Mouse (Mus musculus): ENCODE measurements around the gene Med12l. TPM values are rescaled to one million over a fixed set of nuclear protein-coding genes. Genes with fewer than 3 reads are reported as not detected.

Gene Med12l
- polyA plus RNA-seq, 1 experiment from 2014 or later: 6.2 TPM

- ATAC-seq (replicated peaks; ENCODE audit: insufficient number of reproducible peaks, low FRiP score, low TSS enrichment): no peak
- H3K4me2 ChIP-seq: no peak overlapping the region
- peaks cover 14% of the 10 kb centered on the region for H3K4me1 ChIP-seq (ENCODE audit: control insufficient read depth, insufficient read depth, low read length)
- no peaks in the 10 kb centered on the region for H3K9me3 ChIP-seq (replicated peaks; ENCODE audit: control insufficient read depth, low read length)
- WGBS (ENCODE audit: insufficient replicate concordance): 34% methylated on average over 7 of the region's 7 CpGs
- H3K4me3 ChIP-seq (ENCODE audit: low read depth, low read length): no peak overlapping the region
- H3K27me3 ChIP-seq (ENCODE audit: control insufficient read depth, insufficient read depth, low read length): no peaks in the 10 kb centered on the region
- H3K9ac ChIP-seq (ENCODE audit: low read depth, low read length): no peak overlapping the region
- no peaks in the 10 kb centered on the region for H3K36me3 ChIP-seq (ENCODE audit: control insufficient read depth, insufficient read depth, low read length)
- H3K27ac ChIP-seq (ENCODE audit: low read depth, low read length): no peak overlapping the region
These were observed 115.6 kb downstream of the Med12l start for GRCm38 (mm10) chr3:59121067-59121730.

DNA sequence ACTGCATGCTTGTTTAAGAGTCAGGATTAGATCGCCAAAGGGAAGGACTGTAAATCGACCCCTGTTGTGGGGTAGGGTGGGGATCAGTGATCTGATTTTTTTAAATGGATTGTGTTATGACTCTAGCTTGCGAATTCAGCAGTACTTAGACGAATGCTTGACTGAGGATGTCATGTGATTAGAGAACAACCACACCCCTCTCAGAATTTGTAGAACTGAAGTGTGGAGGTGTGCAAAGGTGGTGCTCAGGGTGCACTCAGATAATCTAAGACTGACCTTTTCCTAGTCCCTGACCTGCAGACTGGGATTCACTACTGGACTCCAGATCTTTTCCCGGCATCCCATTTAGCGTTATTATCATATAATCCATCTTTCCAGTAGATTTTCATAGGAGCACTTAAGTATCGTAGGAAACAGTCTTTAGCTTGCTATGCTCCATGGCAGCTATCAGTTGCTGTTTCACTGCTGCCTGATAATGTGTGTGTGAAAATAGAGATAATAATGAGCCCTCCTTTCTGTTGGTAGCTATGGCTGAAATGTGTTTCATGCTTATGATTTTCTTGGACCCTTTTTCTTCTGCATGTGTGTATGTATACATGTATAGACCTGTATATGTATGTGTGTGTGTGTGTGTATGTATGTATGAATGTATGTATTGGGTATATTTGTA is 116.3 kb downstream of the Med12l start:
- Histone ChIP-seq H3K9me3 (replicated peaks; ENCODE audit: control insufficient read depth, low read length) (no peaks in the 10 kb centered on the region), H3K4me2 (no peak overlapping the region), H3K27me3 (ENCODE audit: control insufficient read depth, insufficient read depth, low read length) (no peaks in the 10 kb centered on the region), H3K4me1 (ENCODE audit: control insufficient read depth, insufficient read depth, low read length) (peaks cover 14% of the 10 kb centered on the region), H3K27ac (ENCODE audit: low read depth, low read length) (no peak overlapping the region), H3K4me3 (ENCODE audit: low read depth, low read length) (no peak overlapping the region), H3K9ac (ENCODE audit: low read depth, low read length) (no peak overlapping the region), H3K36me3 (ENCODE audit: control insufficient read depth, insufficient read depth, low read length) (no peaks in the 10 kb centered on the region)
- WGBS (ENCODE audit: insufficient replicate concordance): 59% methylated on average over 7 of the region's 7 CpGs
- no peak for ATAC-seq (replicated peaks; ENCODE audit: insufficient number of reproducible peaks, low FRiP score, low TSS enrichment)

DNA sequence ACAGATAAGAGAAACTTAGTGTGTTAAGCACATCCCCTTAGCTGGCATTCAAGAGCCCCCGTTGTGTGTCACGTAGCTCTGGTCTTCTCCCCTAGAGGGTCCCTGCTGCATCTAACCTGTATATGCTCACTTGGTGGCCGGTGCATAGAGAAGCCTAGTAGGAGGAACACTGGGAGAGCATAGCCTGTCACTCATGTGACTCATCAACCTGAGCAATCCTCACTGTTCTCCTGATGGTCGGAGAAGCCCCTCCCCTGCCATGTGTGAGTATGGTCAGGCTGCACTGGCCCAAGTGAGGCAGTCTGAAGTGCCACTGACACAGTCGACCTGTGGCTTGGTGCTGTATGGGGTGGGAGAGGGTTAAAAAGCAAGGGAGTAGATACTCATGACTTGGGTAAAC is 119.4 kb downstream of the Med12l start:
- Histone ChIP-seq H3K4me1 (ENCODE audit: control insufficient read depth, insufficient read depth, low read length) (peaks cover 14% of the 10 kb centered on the region), H3K9me3 (replicated peaks; ENCODE audit: control insufficient read depth, low read length) (no peaks in the 10 kb centered on the region), H3K27me3 (ENCODE audit: control insufficient read depth, insufficient read depth, low read length) (no peaks in the 10 kb centered on the region), H3K9ac (ENCODE audit: low read depth, low read length) (no peak overlapping the region), H3K4me3 (ENCODE audit: low read depth, low read length) (no peak overlapping the region), H3K36me3 (ENCODE audit: control insufficient read depth, insufficient read depth, low read length) (no peaks in the 10 kb centered on the region), H3K27ac (ENCODE audit: low read depth, low read length) (no peak overlapping the region), H3K4me2 (no peak overlapping the region)
- 37% methylated on average over 5 of the region's 5 CpGs for WGBS (ENCODE audit: insufficient replicate concordance)
- no peak for ATAC-seq (replicated peaks; ENCODE audit: insufficient number of reproducible peaks, low FRiP score, low TSS enrichment)

- 0 out of 2 replicates have a peak, but pooled peaks cover 2% of the 10 kb centered on the region for H3K27me3 ChIP-seq (ENCODE audit: control insufficient read depth, insufficient read depth, low read length)
- no peaks in the 10 kb centered on the region for H3K9me3 ChIP-seq (replicated peaks; ENCODE audit: control insufficient read depth, low read length)
- no peak overlapping the region for H3K4me2 ChIP-seq
- no peak overlapping the region for H3K4me3 ChIP-seq (ENCODE audit: low read depth, low read length)
- no peaks in the 10 kb centered on the region for H3K36me3 ChIP-seq (ENCODE audit: control insufficient read depth, insufficient read depth, low read length)
- WGBS (ENCODE audit: insufficient replicate concordance): 47% methylated on average over 7 of the region's 7 CpGs
- H3K27ac ChIP-seq (ENCODE audit: low read depth, low read length): no peak overlapping the region
- ATAC-seq (replicated peaks; ENCODE audit: insufficient number of reproducible peaks, low FRiP score, low TSS enrichment): no peak
- peaks cover 15% of the 10 kb centered on the region for H3K4me1 ChIP-seq (ENCODE audit: control insufficient read depth, insufficient read depth, low read length)
- H3K9ac ChIP-seq (ENCODE audit: low read depth, low read length): no peak overlapping the region
These were observed 120.3 kb downstream of the Med12l start for GRCm38 (mm10) chr3:59125783-59126555.

- H3K9me3 ChIP-seq (replicated peaks; ENCODE audit: control insufficient read depth, low read length): no peaks in the 10 kb centered on the region
- no peak for ATAC-seq (replicated peaks; ENCODE audit: insufficient number of reproducible peaks, low FRiP score, low TSS enrichment)
- H3K27ac ChIP-seq (ENCODE audit: low read depth, low read length): no peak overlapping the region
- H3K27me3 ChIP-seq (ENCODE audit: control insufficient read depth, insufficient read depth, low read length): 0 out of 2 replicates have a peak, but pooled peaks cover 2% of the 10 kb centered on the region
- H3K4me3 ChIP-seq (ENCODE audit: low read depth, low read length): no peak overlapping the region
- 90% methylated on average over 20 of the region's 20 CpGs for WGBS (ENCODE audit: insufficient replicate concordance)
- no peaks in the 10 kb centered on the region for H3K36me3 ChIP-seq (ENCODE audit: control insufficient read depth, insufficient read depth, low read length)
- H3K4me1 ChIP-seq (ENCODE audit: control insufficient read depth, insufficient read depth, low read length): peaks cover 16% of the 10 kb centered on the region; the same call in 1 of the 2 replicates
- H3K9ac ChIP-seq (ENCODE audit: low read depth, low read length): no peak overlapping the region
- H3K4me2 ChIP-seq: no peak overlapping the region
These were observed 123.1 kb downstream of the Med12l start for GRCm38 (mm10) chr3:59128681-59129080.

GRCm38 (mm10) chr3:59129547-59129946 is 123.9 kb downstream of the Med12l start:
- 80% methylated on average over 3 of the region's 3 CpGs for WGBS (ENCODE audit: insufficient replicate concordance)
- no peak for ATAC-seq (replicated peaks; ENCODE audit: insufficient number of reproducible peaks, low FRiP score, low TSS enrichment)
- H3K4me2 ChIP-seq: no peak overlapping the region

GRCm38 (mm10) chr3:59130431-59130830 is 124.8 kb downstream of the Med12l start:
- Histone ChIP-seq H3K36me3 (ENCODE audit: control insufficient read depth, insufficient read depth, low read length) (no peaks in the 10 kb centered on the region), H3K4me2 (no peak overlapping the region), H3K4me1 (ENCODE audit: control insufficient read depth, insufficient read depth, low read length) (peaks cover 13% of the 10 kb centered on the region; the same call in 1 of the 2 replicates), H3K4me3 (ENCODE audit: low read depth, low read length) (no peak overlapping the region), H3K27me3 (ENCODE audit: control insufficient read depth, insufficient read depth, low read length) (0 out of 2 replicates have a peak, but pooled peaks cover 2% of the 10 kb centered on the region), H3K9me3 (replicated peaks; ENCODE audit: control insufficient read depth, low read length) (no peaks in the 10 kb centered on the region), H3K9ac (ENCODE audit: low read depth, low read length) (no peak overlapping the region), H3K27ac (ENCODE audit: low read depth, low read length) (no peak overlapping the region)
- no peak for ATAC-seq (replicated peaks; ENCODE audit: insufficient number of reproducible peaks, low FRiP score, low TSS enrichment)
- WGBS (ENCODE audit: insufficient replicate concordance): 56% methylated on average over 8 of the region's 8 CpGs

More at GRCm38 (mm10) chr3:59129547-59129946, 123.9 kb downstream of the Med12l start:
- H3K4me3 ChIP-seq (ENCODE audit: low read depth, low read length): no peak overlapping the region
- H3K36me3 ChIP-seq (ENCODE audit: control insufficient read depth, insufficient read depth, low read length): no peaks in the 10 kb centered on the region
- H3K9ac ChIP-seq (ENCODE audit: low read depth, low read length): no peak overlapping the region
- no peak overlapping the region for H3K27ac ChIP-seq (ENCODE audit: low read depth, low read length)
- H3K9me3 ChIP-seq (replicated peaks; ENCODE audit: control insufficient read depth, low read length): no peaks in the 10 kb centered on the region
- H3K27me3 ChIP-seq (ENCODE audit: control insufficient read depth, insufficient read depth, low read length): 0 out of 2 replicates have a peak, but pooled peaks cover 2% of the 10 kb centered on the region
- H3K4me1 ChIP-seq (ENCODE audit: control insufficient read depth, insufficient read depth, low read length): peaks cover 16% of the 10 kb centered on the region; the same call in 1 of the 2 replicates

- Histone ChIP-seq H3K9ac (ENCODE audit: low read depth, low read length) (no peak overlapping the region), H3K9me3 (replicated peaks; ENCODE audit: control insufficient read depth, low read length) (no peaks in the 10 kb centered on the region), H3K27me3 (ENCODE audit: control insufficient read depth, insufficient read depth, low read length) (0 out of 2 replicates have a peak, but pooled peaks cover 2% of the 10 kb centered on the region), H3K4me3 (ENCODE audit: low read depth, low read length) (no peak overlapping the region), H3K27ac (ENCODE audit: low read depth, low read length) (no peak overlapping the region), H3K4me1 (ENCODE audit: control insufficient read depth, insufficient read depth, low read length) (peaks cover 7% of the 10 kb centered on the region; the same call in 1 of the 2 replicates), H3K36me3 (ENCODE audit: control insufficient read depth, insufficient read depth, low read length) (no peaks in the 10 kb centered on the region), H3K4me2 (no peak overlapping the region)
- ATAC-seq (replicated peaks; ENCODE audit: insufficient number of reproducible peaks, low FRiP score, low TSS enrichment): no peak
- 64% methylated on average over 4 of the region's 4 CpGs for whole genome bisulfite sequencing (ENCODE audit: insufficient replicate concordance)
These were observed 125.5 kb downstream of the Med12l start for GRCm38 (mm10) chr3:59131081-59131480.

All from heart, embryonic 11.5 days (tissue).